Mouse (Mus musculus) layer of hippocampus, postnatal 36 days (tissue): ENCODE data around the gene Blvrb. TPM values are rescaled to one million over a fixed set of nuclear protein-coding genes. Genes with fewer than 3 reads are reported as not detected.

Experiments
- total RNA-seq, 2 experiments: library from RNA; stranded (reverse); gene quantifications; 2 replicates each; pipeline ENCODE4 v1.2.3; 2021

The Blvrb gene
- total RNA-seq, 2 experiments from 2014 or later, result 16.0 to 20.0 TPM

Other genes starting within 250 kb of the Blvrb start
- 10 to 100 TPM in 1 of 2 experiments, 1 to 10 TPM in 1; 9.3 to 10.1 TPM for gene Itpkc, start 219.3 kb upstream of the Blvrb start, total RNA-seq
- 10 to 100 TPM; 33.9 to 36.2 TPM for gene Coq8b, start 215.0 kb upstream of the Blvrb start, total RNA-seq
- gene Numbl, start 189.5 kb upstream of the Blvrb start, total RNA-seq, result 100 to 1,000 TPM; 137 to 144 TPM
- gene Ltbp4, start 110.3 kb upstream of the Blvrb start, total RNA-seq, result 10 to 100 TPM; 52.8 to 59.6 TPM
- 10 to 100 TPM; 36.2 to 37.3 TPM for gene Shkbp1, start 92.0 kb upstream of the Blvrb start, total RNA-seq
- not detected for gene Gm20479, start 90.6 kb upstream of the Blvrb start, total RNA-seq
- gene Sptbn4, start 292 bp upstream of the Blvrb start, total RNA-seq, result 100 to 1,000 TPM; 132 to 146 TPM
- gene Sertad3, start 25.8 kb downstream of the Blvrb start, total RNA-seq, result 1 to 10 TPM; 2.7 to 4.0 TPM
- gene Sertad1, start 38.9 kb downstream of the Blvrb start, total RNA-seq, result 1 to 10 TPM; 6.4 to 7.0 TPM
- gene Prx, start 51.3 kb downstream of the Blvrb start, total RNA-seq, result under 1 TPM; 0.15 to 0.40 TPM
- gene Hipk4, start 75.3 kb downstream of the Blvrb start, total RNA-seq, result not detected
- 100 to 1,000 TPM; 557 to 578 TPM for gene Pld3, start 105.2 kb downstream of the Blvrb start, total RNA-seq
- 10 to 100 TPM; 27.2 to 28.8 TPM for gene 2310022A10Rik, start 105.3 kb downstream of the Blvrb start, total RNA-seq
- 100 to 1,000 TPM in 1 of 2 experiments, 10 to 100 TPM in 1; 97.7 to 102 TPM for gene Akt2, start 143.6 kb downstream of the Blvrb start, total RNA-seq
- gene Ttc9b, start 205.9 kb downstream of the Blvrb start, total RNA-seq, result 10 to 100 TPM; 45.8 to 48.2 TPM
- gene Map3k10, start 226.6 kb downstream of the Blvrb start, total RNA-seq, result 100 to 1,000 TPM; 177 to 185 TPM
- 10 to 100 TPM; 10.0 to 10.3 TPM for gene Zfp607b, start 241.4 kb downstream of the Blvrb start, total RNA-seq